Mouse (Mus musculus): ENCODE measurements around the gene Gjc1. TPM values are rescaled to one million over a fixed set of nuclear protein-coding genes. Genes with fewer than 3 reads are reported as not detected.

Gene Gjc1
- total and polyA plus RNA-seq, 3 experiments = 0.11 TPM; not detected in 2

DNA sequence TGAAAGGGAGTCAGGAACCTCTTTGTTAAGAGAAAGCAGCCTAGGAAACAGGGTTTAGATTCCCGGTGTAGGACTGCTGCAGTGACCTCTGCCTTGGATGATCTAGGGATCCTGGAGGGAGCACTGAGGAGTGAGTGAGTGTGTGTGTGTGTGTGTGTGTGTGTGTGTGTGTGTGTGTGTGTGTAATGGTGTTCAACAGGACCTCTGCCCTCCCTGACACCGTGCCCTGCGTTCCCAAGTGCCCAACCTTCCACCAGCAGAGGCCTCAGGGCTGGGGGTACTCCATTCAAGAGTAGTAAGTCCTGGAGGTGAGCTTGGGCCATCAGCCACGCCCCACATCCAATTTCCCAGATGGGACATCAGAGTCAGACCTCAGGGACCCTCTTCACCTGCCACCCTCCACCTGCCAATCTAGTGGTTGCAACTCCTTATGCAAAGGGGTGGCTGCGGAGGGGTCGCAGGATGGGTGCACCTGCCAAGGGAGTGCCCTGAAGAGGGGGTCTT, 58.6 kb downstream of the Gjc1 start:
- no peak for TF ChIP-seq GATA2 (IDR thresholded peaks at IDR 0.05; ENCODE audit: borderline replicate concordance, low read depth, low read length)
- TF ChIP-seq TAL1 (conservative IDR thresholded peaks at IDR 0.05; ENCODE audit: low read depth, low read length) = no peak
- TF ChIP-seq GATA1 (IDR thresholded peaks at IDR 0.05; ENCODE audit: borderline replicate concordance, low read length) = no peak
- TF ChIP-seq CTCF (IDR thresholded peaks at IDR 0.05; ENCODE audit: low read depth, low read length) = no peak
- no peak for TF ChIP-seq POLR2AphosphoS5 (IDR thresholded peaks at IDR 0.05; ENCODE audit: insufficient replicate concordance, low read depth, low read length)
- DNase-seq (ENCODE audit: low spot score) (no peak), ATAC-seq (ENCODE audit: extremely low read depth, insufficient number of reproducible peaks, low FRiP score, poor library complexity, severe bottlenecking) (no peak)
- Histone ChIP-seq H3K4me3 (ENCODE audit: low read depth, low read length) (no peak overlapping the region), H3K9me3 (replicated peaks) (no peaks in the 10 kb centered on the region), H3K27me3 (ENCODE audit: insufficient read depth, low read length) (peaks cover 42% of the 10 kb centered on the region), H3K4me1 (ENCODE audit: insufficient read depth, low read depth, low read length) (no peaks in the 10 kb centered on the region), H3K36me3 (replicated peaks) (no peaks in the 10 kb centered on the region)

DNA sequence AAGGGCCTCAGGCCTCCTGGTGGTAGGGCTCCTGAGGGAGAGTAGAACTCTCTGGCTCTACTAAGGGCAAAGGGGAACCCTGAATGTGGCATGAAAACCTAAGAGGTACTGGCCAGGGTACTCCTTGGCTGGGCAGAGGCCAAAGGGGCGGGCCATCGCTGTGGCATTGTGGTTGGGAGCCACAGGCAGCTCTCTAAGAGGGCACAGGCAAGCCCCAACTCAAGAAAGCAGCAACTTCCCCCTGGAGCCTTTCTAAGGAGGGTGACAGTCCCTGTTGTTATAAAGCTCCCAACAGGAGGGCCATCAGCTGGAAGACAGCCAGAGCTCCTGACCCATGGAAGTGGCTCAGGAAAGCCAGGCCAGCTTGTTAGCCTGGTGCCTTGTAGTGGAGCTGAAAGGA, 60.5 kb downstream of the Gjc1 start:
- H3K4me1 ChIP-seq (ENCODE audit: insufficient read depth, low read depth, low read length) = no peaks in the 10 kb centered on the region
- H3K4me3 ChIP-seq (ENCODE audit: low read depth, low read length) = no peak overlapping the region
- TF ChIP-seq GATA2 (IDR thresholded peaks at IDR 0.05; ENCODE audit: borderline replicate concordance, low read depth, low read length) (no peak), GATA1 (IDR thresholded peaks at IDR 0.05; ENCODE audit: borderline replicate concordance, low read length) (no peak), TAL1 (conservative IDR thresholded peaks at IDR 0.05; ENCODE audit: low read depth, low read length) (no peak)
- no peaks in the 10 kb centered on the region for H3K36me3 ChIP-seq (replicated peaks)
- H3K27me3 ChIP-seq (ENCODE audit: insufficient read depth, low read length) = peaks cover 39% of the 10 kb centered on the region
- no peaks in the 10 kb centered on the region for H3K9me3 ChIP-seq (replicated peaks)
- no peak for DNase-seq (ENCODE audit: low spot score)
- no peak for ATAC-seq (ENCODE audit: extremely low read depth, insufficient number of reproducible peaks, low FRiP score, poor library complexity, severe bottlenecking)

DNA sequence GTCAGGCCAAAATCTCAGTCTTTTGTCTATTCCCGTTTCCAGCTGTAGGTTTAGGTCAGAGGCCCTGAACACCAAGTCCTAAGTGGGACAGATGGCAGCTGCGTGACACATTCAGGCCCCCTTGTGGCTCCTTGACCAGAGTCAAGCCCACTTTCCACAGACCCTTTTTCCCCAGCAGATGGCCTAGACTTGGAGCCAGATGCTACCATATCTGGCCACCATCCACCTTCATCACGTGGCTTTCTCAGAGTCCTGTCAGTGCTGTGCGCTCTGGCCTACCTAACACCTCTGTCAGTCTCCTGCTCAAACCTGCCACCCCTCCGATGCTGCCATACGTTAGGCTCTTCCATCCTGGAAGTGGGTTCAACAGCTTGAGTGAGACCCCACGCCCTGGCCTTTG, 64.1 kb downstream of the Gjc1 start:
- Histone ChIP-seq H3K27me3 (ENCODE audit: insufficient read depth, low read length) (peaks cover 39% of the 10 kb centered on the region), H3K4me1 (ENCODE audit: insufficient read depth, low read depth, low read length) (no peaks in the 10 kb centered on the region), H3K9me3 (replicated peaks) (no peaks in the 10 kb centered on the region), H3K4me3 (ENCODE audit: low read depth, low read length) (no peak overlapping the region), H3K36me3 (replicated peaks) (no peaks in the 10 kb centered on the region)
- TF ChIP-seq GATA1 (IDR thresholded peaks at IDR 0.05; ENCODE audit: borderline replicate concordance, low read length) (no peak), POLR2AphosphoS5 (IDR thresholded peaks at IDR 0.05; ENCODE audit: insufficient replicate concordance, low read depth, low read length) (no peak), CTCF (IDR thresholded peaks at IDR 0.05; ENCODE audit: low read depth, low read length) (no peak), GATA2 (IDR thresholded peaks at IDR 0.05; ENCODE audit: borderline replicate concordance, low read depth, low read length) (no peak), TAL1 (conservative IDR thresholded peaks at IDR 0.05; ENCODE audit: low read depth, low read length) (no peak)
- ATAC-seq (ENCODE audit: extremely low read depth, insufficient number of reproducible peaks, low FRiP score, poor library complexity, severe bottlenecking) = no peak
- DNase-seq (ENCODE audit: low spot score) = no peak

DNA sequence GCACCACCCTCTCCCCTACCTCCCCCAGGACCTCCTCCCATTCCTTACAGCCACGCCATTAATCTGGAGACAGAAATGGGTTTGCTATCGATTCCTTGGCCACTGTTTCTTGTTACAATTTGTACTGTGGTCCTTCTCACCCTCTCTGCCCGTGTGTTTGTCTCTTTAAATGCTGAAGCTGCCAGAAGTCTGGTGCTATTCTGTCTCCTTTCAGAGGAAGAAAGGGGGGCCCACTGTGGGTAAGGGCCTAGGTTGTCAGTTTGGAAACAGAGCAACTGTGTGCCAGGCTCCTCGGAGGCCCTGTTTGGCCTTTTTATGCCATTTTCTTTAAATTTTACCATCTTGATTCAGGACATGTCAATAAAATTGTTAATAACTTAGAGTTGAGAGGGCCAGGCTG, 65.1 kb downstream of the Gjc1 start:
- Histone ChIP-seq H3K9me3 (replicated peaks) (no peaks in the 10 kb centered on the region), H3K27me3 (ENCODE audit: insufficient read depth, low read length) (peaks cover 38% of the 10 kb centered on the region), H3K4me1 (ENCODE audit: insufficient read depth, low read depth, low read length) (no peaks in the 10 kb centered on the region), H3K4me3 (ENCODE audit: low read depth, low read length) (no peak overlapping the region), H3K36me3 (replicated peaks) (no peaks in the 10 kb centered on the region)
- TF ChIP-seq GATA2 (IDR thresholded peaks at IDR 0.05; ENCODE audit: borderline replicate concordance, low read depth, low read length) = no peak
- TF ChIP-seq GATA1 (IDR thresholded peaks at IDR 0.05; ENCODE audit: borderline replicate concordance, low read length) = no peak
- ATAC-seq (ENCODE audit: extremely low read depth, insufficient number of reproducible peaks, low FRiP score, poor library complexity, severe bottlenecking) (no peak), DNase-seq (ENCODE audit: low spot score) (no peak)

DNA sequence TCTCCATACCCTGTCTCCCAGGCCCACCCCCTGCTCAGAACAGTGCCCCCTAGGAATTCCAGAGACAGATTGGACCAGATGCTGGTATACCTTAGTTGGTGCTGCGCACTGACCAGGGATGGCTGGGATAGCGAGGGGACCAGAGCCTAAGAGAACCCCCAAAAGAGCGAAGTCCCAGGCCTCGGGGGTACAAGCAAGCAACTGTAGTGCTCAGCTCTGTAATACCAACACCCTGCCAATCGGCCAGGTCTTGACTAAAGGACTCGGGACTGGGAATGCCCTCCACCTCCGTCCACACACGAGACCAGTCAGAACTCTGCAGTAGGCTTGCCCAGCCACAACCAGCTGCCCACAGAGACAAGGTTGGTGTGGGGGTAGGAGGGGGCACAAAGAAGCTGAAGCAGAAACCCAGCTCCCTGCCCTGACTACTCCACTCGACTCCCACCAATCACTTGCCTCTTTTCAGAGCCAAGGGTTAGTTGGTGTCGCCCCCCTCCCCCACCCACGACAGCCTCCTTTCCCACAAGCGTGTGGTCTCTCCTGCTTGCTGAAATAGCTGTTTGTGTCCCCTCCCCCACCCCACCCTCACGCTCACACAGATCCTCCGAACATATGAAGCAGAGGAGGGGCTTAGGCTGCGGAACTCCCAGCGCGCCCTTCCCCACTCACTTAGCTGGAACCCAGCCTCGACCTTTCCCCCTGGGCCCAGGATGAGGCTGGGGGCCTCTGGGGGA, 65.7 kb downstream of the Gjc1 start:
- ATAC-seq (ENCODE audit: extremely low read depth, insufficient number of reproducible peaks, low FRiP score, poor library complexity, severe bottlenecking) = no peak
- TF ChIP-seq CTCF (IDR thresholded peaks at IDR 0.05; ENCODE audit: low read depth, low read length) = no peak
- TF ChIP-seq TAL1 (conservative IDR thresholded peaks at IDR 0.05; ENCODE audit: low read depth, low read length) = no peak
- no peak for TF ChIP-seq POLR2AphosphoS5 (IDR thresholded peaks at IDR 0.05; ENCODE audit: insufficient replicate concordance, low read depth, low read length)
- TF ChIP-seq GATA2 (IDR thresholded peaks at IDR 0.05; ENCODE audit: borderline replicate concordance, low read depth, low read length) = no peak
- TF ChIP-seq GATA1 (IDR thresholded peaks at IDR 0.05; ENCODE audit: borderline replicate concordance, low read length) = no peak
- H3K27me3 ChIP-seq (ENCODE audit: insufficient read depth, low read length) = peaks cover 38% of the 10 kb centered on the region
- no peak for DNase-seq (ENCODE audit: low spot score)
- H3K9me3 ChIP-seq (replicated peaks) = no peaks in the 10 kb centered on the region
- no peaks in the 10 kb centered on the region for H3K36me3 ChIP-seq (replicated peaks)
- H3K4me3 ChIP-seq (ENCODE audit: low read depth, low read length) = no peak overlapping the region
- no peaks in the 10 kb centered on the region for H3K4me1 ChIP-seq (ENCODE audit: insufficient read depth, low read depth, low read length)

DNA sequence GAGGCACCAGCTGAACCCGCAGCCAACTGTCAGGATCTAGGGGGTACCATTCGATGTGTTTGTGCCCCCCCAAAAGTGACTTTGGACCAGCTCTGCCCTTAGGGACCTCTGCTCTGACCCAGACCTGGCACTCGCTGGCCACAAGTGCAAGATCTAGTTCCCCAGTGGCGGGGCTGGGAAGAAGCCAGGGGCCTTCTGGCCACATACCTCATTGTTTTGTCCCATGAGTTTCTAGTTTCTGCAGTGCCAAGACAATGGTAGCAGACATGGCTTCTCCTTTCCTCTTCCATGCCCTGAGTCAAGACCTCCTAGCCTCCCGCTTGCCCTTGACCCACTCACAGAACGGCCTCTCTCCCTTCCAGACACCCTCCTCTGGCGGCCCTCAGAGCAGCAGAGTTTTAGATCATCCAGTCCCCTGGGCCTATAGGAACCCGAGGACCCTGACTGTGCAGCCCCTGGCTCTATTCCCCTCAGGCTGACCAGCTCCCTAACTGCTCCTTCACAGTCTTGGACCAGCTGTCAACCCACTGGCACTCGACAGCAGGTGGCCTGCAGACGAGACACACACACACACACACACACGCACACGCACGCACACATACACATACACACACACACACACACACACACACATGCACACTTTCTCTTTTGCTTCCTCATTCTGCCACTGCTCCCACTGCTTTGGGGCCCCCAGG, 66.5 kb downstream of the Gjc1 start:
- no peak for TF ChIP-seq GATA2 (IDR thresholded peaks at IDR 0.05; ENCODE audit: borderline replicate concordance, low read depth, low read length)
- TF ChIP-seq POLR2AphosphoS5 (IDR thresholded peaks at IDR 0.05; ENCODE audit: insufficient replicate concordance, low read depth, low read length) = no peak
- no peak for TF ChIP-seq GATA1 (IDR thresholded peaks at IDR 0.05; ENCODE audit: borderline replicate concordance, low read length)
- no peak for TF ChIP-seq CTCF (IDR thresholded peaks at IDR 0.05; ENCODE audit: low read depth, low read length)
- no peak for TF ChIP-seq TAL1 (conservative IDR thresholded peaks at IDR 0.05; ENCODE audit: low read depth, low read length)
- H3K36me3 ChIP-seq (replicated peaks) = no peaks in the 10 kb centered on the region
- no peaks in the 10 kb centered on the region for H3K4me1 ChIP-seq (ENCODE audit: insufficient read depth, low read depth, low read length)
- H3K9me3 ChIP-seq (replicated peaks) = no peaks in the 10 kb centered on the region
- H3K27me3 ChIP-seq (ENCODE audit: insufficient read depth, low read length) = peaks cover 38% of the 10 kb centered on the region
- no peak overlapping the region for H3K4me3 ChIP-seq (ENCODE audit: low read depth, low read length)
- no peak for DNase-seq (ENCODE audit: low spot score)
- no peak for ATAC-seq (ENCODE audit: extremely low read depth, insufficient number of reproducible peaks, low FRiP score, poor library complexity, severe bottlenecking)

Measured in G1E (cell line).